Mouse (Mus musculus) ovary, postnatal 36 days (tissue): ENCODE results near the gene Acbd7.

Experiments used
- DNase-seq: peaks from one replicate; pipeline ENCODE4 v3.0.0; 2022; ENCODE audit warnings: low spot score, mixed read lengths

Acbd7 gene

GRCm38 (mm10) chr2:3335611-3336301 is at the start of gene Acbd7:
Gene Acbd7, plus strand, starts transcription at chr2:3336168.
- peak; percentile 57 for DNase-seq

GRCm38 (mm10) chr2:3286243-3286642 is 49.7 kb upstream of the Acbd7 start:
- no peak for DNase-seq

GRCm38 (mm10) chr2:3289581-3289980 is 46.4 kb upstream of the Acbd7 start:
- DNase-seq = no peak

- no peak for DNase-seq
Measured at GRCm38 (mm10) chr2:3292170-3292569, 43.8 kb upstream of the Acbd7 start.

GRCm38 (mm10) chr2:3295826-3296225 is 40.1 kb upstream of the Acbd7 start:
- no peak for DNase-seq

GRCm38 (mm10) chr2:3305426-3306025 is 30.4 kb upstream of the Acbd7 start:
- DNase-seq = no peak

GRCm38 (mm10) chr2:3323132-3323531 is 12.8 kb upstream of the Acbd7 start:
- DNase-seq = no peak

GRCm38 (mm10) chr2:3324381-3325130 is 11.4 kb upstream of the Acbd7 start:
- DNase-seq = no peak

GRCm38 (mm10) chr2:3326547-3326946 is 9.4 kb upstream of the Acbd7 start:
- DNase-seq = no peak

- peak; percentile 63 for DNase-seq
Measured at GRCm38 (mm10) chr2:3327351-3327750, 8.6 kb upstream of the Acbd7 start.

- no peak for DNase-seq
Measured at GRCm38 (mm10) chr2:3331071-3331703, 4.8 kb upstream of the Acbd7 start.

- no peak for DNase-seq
Measured at GRCm38 (mm10) chr2:3332056-3332455, 3.9 kb upstream of the Acbd7 start.

- DNase-seq = peak; percentile 96
Measured at GRCm38 (mm10) chr2:3332484-3333242, 3.3 kb upstream of the Acbd7 start, which contains the start of gene Rpp38. Gene Rpp38, minus strand, starts transcription at chr2:3332643.

- DNase-seq = no peak
Measured at GRCm38 (mm10) chr2:3333761-3334160, 2.2 kb upstream of the Acbd7 start.

- no peak for DNase-seq
Measured at GRCm38 (mm10) chr2:3348422-3348821, 12.5 kb downstream of the Acbd7 start.

GRCm38 (mm10) chr2:3348919-3349318 is 13.0 kb downstream of the Acbd7 start:
- DNase-seq = no peak

GRCm38 (mm10) chr2:3353160-3353559 is 17.2 kb downstream of the Acbd7 start:
- no peak for DNase-seq

GRCm38 (mm10) chr2:3355793-3356192 is 19.8 kb downstream of the Acbd7 start:
- DNase-seq = no peak

- DNase-seq = no peak
Measured at GRCm38 (mm10) chr2:3356311-3356710, 20.3 kb downstream of the Acbd7 start.

- no peak for DNase-seq
Measured at GRCm38 (mm10) chr2:3357887-3358286, 21.9 kb downstream of the Acbd7 start.

- no peak for DNase-seq
Measured at GRCm38 (mm10) chr2:3361067-3361466, 25.1 kb downstream of the Acbd7 start.

- DNase-seq = no peak
Measured at GRCm38 (mm10) chr2:3365127-3365526, 29.2 kb downstream of the Acbd7 start.
